Mouse (Mus musculus): ENCODE results near the gene Pi4k2b. TPM values are rescaled to one million over a fixed set of nuclear protein-coding genes. Genes with fewer than 3 reads are reported as not detected.
A peak's percentile ranks its signal among the peaks of the same experiment; 100 is the strongest.
"Not testable (repeated sequence)": the region's sequence is repeated elsewhere in the genome, so short reads cannot be mapped to it uniquely, and the experiment has no call there.

The Pi4k2b gene
- total RNA-seq (2022) = 1 to 10 TPM; 1.3 to 3.5 (median 2.3) TPM

GRCm38 (mm10) chr5:52741391-52742111 is at the start of gene Pi4k2b:
Pi4k2b (plus strand) TSS chr5:52741574.
- DNase-seq (ENCODE audit: low spot score in 2 of 2) = peak; percentile 7 to 35

DNA sequence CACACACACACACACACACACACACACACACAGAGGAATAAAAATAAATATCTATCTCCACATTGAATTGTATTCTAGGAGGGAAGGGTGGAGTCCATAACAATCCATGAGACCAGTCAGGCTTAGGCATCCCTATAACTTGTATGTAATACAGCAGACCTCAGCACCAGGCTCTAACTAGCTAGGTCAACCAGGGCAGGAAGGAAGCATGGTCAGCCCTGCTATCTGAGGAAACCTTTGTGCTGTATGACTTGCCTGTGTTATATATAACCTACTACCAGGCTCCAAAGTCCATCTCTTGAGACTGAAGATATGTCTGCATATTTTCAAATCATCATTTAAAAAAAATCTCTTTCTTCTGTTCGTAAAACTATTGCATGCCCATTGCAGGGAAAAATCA is 44.1 kb upstream of the Pi4k2b start:
- DNase-seq (ENCODE audit: low spot score in 2 of 2) = no peak

DNA sequence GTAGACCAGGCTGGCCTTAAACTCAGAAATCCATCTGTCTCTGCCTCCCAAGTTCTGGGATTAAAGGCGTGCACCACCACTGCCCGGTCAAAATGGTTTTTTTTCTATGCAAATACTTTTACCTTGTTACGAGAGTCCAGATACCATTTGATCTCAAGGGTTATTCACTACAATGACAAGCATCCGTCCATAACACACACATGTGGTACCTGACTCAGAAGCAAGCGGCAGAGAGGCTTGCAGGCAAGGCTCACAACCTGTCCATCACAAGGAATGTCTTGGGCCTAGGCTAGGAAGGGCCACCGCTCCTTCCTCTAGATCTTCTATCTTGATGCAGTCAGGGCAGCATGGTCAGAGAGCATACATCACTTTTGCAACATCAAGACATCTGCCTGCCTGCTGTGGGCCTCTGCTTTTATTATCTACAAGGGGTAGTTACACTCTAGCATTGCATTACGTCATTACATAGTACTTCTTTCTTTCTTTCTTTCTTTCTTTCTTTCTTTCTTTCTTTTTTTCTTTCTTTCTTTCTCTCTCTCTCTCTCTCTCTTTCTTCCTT is 43.4 kb upstream of the Pi4k2b start:
- DNase-seq (ENCODE audit: low spot score in 2 of 2) = not testable (repeated sequence)

- no peak for DNase-seq (ENCODE audit: low spot score in 2 of 2)
These were observed 36.8 kb upstream of the Pi4k2b start for GRCm38 (mm10) chr5:52704562-52704961.

GRCm38 (mm10) chr5:52712704-52713103 is 28.7 kb upstream of the Pi4k2b start:
- no peak for DNase-seq (ENCODE audit: low spot score in 2 of 2)

- DNase-seq (ENCODE audit: low spot score in 2 of 2) = no peak
These were observed 24.5 kb upstream of the Pi4k2b start for GRCm38 (mm10) chr5:52716742-52717448.

DNA sequence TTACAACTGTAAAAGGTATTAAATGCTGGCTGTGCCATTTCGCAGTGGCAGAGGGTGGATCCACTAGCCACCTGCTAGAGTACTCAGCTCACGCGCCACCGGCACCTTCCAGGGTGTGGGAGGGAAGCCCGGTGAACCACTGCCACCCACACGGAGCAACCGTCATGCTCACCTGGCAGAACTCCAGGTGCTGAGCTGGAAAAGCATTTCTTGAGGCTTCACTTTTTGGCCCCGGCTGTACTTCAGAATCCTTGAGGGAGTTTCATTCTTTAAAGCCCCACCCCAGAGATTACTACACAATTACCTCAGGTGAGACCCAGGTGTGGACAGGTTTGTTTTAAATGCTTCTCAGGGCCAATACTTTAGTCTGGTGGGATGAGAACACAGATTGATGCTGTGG is 20.4 kb upstream of the Pi4k2b start:
- no peak for DNase-seq (ENCODE audit: low spot score in 2 of 2)

GRCm38 (mm10) chr5:52727747-52728146 is 13.6 kb upstream of the Pi4k2b start:
- no peak for DNase-seq (ENCODE audit: low spot score in 2 of 2)

DNA sequence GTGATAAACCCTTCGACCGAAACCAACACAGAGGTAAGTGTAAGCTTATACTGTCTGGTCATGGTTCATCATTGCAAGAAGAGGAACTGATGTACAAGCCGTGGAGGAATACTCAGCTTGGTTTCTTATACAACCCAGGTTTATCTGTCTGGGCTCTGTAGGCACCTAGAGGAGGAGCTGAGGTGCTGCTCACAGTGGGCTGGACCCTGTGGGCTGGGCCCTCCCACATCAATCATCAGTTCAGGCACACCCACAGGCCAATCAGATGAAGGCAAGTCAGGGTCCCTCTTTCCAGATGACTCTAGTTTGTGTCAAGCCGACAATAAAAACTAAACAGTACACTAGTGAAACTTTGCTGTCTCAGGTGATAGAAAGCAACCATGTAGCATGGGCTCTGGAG is 8.6 kb upstream of the Pi4k2b start:
- DNase-seq (ENCODE audit: low spot score in 2 of 2) = no peak

DNA sequence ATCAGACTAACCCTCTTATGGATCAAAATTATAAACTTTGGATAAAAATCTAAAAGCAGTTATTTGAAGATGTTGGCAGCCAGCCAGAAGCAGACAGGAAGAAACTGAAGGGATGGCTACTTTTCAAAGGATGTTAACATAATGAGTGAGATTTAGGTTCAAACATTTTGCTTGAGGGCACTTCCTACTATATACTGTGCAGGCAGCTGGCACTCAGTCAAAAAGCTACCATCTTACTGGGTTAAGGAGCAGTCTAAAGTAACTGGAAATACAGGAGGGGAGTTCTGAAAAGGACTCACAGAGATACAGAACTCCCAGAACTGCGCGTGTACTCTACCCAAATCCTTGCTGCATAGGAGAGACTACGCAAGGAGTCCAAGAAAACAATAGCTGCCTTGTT is 5.3 kb upstream of the Pi4k2b start:
- no peak for DNase-seq (ENCODE audit: low spot score in 2 of 2)

GRCm38 (mm10) chr5:52742112-52742813 is 889 bp downstream of the Pi4k2b start:
- no peak for DNase-seq (ENCODE audit: low spot score in 2 of 2)

- no peak for DNase-seq (ENCODE audit: low spot score in 2 of 2)
These were observed 1.9 kb downstream of the Pi4k2b start for GRCm38 (mm10) chr5:52743231-52743630.

DNA sequence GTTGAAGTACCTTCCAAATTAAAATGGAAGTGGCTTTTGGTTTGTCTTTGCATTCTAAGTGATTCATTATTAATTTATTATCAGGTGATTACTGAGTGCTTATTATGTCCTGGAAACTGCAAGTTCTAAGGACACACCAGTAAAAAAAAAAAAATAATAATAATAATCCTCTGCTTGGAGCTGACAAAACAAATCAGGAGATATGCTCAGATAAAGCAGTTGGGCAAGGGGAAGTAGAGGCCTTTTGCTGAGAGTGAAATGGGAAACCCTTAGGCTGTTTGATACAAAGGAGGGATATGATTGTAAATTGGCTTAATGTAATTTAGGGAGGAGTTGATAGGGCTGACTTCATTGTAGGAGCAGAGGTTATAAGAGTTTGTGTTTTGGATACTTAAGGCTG is 5.5 kb downstream of the Pi4k2b start:
- no peak for DNase-seq (ENCODE audit: low spot score in 2 of 2)

GRCm38 (mm10) chr5:52748732-52749131 is 7.4 kb downstream of the Pi4k2b start:
- DNase-seq (ENCODE audit: low spot score in 2 of 2) = no peak

DNA sequence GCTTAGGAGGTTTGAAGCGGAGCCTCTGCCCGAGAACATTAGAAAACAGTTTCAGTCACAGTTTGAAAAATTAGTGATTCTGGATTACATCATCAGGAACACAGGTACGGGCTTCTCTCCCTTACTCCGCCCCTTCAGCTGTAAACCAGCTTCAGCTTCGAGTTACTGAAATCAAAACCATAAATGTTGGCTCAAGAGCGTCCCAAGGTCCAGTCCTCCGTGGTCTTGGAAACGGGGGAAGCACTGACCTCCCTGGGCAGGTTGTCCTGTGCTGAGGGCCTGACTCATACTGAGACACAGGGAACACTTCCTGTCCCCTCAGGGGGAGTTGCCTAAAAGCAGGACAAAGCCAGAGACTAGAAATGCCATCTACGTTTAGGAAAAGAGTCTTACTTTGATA is 11.8 kb downstream of the Pi4k2b start:
- no peak for DNase-seq (ENCODE audit: low spot score in 2 of 2)

GRCm38 (mm10) chr5:52754196-52754595 is 12.8 kb downstream of the Pi4k2b start:
- no peak for DNase-seq (ENCODE audit: low spot score in 2 of 2)

DNA sequence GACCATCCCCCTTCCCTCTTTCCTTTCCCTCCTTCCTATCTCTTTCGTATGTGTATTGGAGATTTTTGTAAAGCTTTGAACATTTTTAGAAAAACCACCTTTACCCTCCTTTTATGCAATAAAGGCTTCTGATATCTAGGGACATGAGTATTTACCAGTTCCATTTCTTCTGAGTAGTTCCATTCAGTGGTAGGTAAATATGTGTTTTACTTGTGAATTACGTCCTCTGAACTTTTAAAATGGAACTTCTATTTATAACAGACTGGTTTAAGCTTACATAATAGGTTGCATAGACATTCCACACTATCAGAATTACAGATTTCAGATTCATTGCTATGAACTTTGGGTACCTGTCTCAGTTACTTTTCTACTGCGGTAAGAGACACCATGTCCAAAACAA is 14.0 kb downstream of the Pi4k2b start:
- no peak for DNase-seq (ENCODE audit: low spot score in 2 of 2)

DNA sequence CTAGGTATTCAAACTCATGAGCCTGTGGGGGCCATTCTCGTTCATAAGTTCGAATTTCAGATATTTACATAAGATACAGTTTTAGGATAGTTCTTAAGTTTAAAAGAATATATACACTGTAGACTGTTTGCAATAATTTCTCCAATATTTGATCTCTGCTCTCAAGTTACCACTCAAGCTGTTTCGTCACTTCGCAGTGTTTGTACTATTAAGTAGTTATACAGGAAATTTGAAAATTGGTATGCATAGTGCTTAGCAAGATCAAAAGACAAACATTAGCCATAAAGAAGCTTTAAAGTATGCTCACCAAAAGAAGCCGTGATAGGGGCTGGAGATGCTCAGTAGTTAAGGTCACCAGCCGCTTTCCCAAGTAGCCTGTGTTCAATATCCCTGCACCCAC is 14.6 kb downstream of the Pi4k2b start:
- no peak for DNase-seq (ENCODE audit: low spot score in 2 of 2)

GRCm38 (mm10) chr5:52762586-52762985 is 21.2 kb downstream of the Pi4k2b start:
- DNase-seq (ENCODE audit: low spot score in 2 of 2) = no peak

DNA sequence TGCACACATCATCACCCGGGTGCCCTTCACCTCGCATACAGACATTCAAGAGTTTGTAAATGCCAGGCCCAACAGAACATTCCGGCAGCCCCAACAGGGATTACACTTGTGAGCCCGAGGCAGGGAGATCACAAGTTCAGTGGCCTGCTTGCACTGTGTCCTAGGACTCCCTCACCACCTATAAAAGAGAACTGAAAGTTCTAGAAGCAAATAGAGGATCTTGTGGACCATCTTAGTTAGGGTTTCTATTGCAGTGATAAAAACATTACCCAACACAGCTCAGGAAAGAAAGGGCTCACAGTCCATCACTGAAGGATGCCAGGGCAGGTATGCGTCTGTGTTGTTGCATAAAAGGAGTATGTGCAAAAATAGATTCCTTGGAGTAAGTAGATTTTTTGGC is 32.9 kb downstream of the Pi4k2b start:
- no peak for DNase-seq (ENCODE audit: low spot score in 2 of 2)

DNA sequence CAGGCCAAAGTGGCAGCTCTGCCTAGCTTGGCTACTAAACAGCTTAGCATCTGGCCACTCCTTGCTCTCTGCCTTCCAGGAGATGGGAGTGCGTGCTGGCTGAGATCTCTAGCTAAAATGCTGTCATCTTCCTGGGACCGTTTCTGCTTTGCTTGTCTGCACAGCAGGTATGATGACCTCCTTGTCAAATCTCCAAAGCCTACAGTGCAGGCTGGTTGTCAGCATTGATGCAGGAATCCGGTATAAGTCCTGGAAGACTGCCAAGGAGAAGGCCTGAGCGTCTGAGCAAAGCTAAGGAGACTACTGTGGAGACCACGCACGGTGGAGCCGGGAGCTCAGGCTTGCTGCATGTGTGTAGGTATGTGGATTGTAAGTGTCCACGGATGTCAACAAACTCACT is 33.9 kb downstream of the Pi4k2b start, which contains the start of gene Zcchc4:
Gene Zcchc4, plus strand, starts transcription at position 173 of the 400 bp plus-strand sequence.
- DNase-seq (ENCODE audit: low spot score in 2 of 2) = no peak
